Mouse (Mus musculus) heart, embryonic 14.5 days (tissue): ENCODE results near the gene Odf4. TPM values are rescaled to one million over a fixed set of nuclear protein-coding genes. Genes with fewer than 3 reads are reported as not detected.
"Not testable (repeated sequence)": the region's sequence is repeated elsewhere in the genome, so short reads cannot be mapped to it uniquely, and the experiment has no call there.

ENCODE experiments used
- ATAC-seq: fragments of 200-750 bp; cut with Nextera tagmentation; 2 replicates; pipeline ENCODE4 v1.8.0; 2017; ENCODE audit warnings: low read depth, moderate TSS enrichment; ENCODE audit not compliant: insufficient number of reproducible peaks, insufficient read depth, low FRiP score
- H3K27ac ChIP-seq, 2 experiments: fragments of 200-500 bp in 1 of 2; fragments of 300-500 bp in 1 of 2; sonication (generic) in 1 of 2; replicated peaks in 1 of 2; 2 replicates each; pipeline ENCODE4 v1.5.1; 2012 to 2014; ENCODE audit warnings: low read depth in 2 of 2, low read length in 2 of 2, control low read depth in 1 of 2, mild to moderate bottlenecking in 1 of 2, mixed read lengths in 1 of 2; ENCODE audit not compliant: control insufficient read depth in 1 of 2, insufficient read depth in 1 of 2
- H3K27me3 ChIP-seq: fragments of 300-500 bp; sonication (generic); 2 replicates; pipeline ENCODE4 v1.6.1; 2014; ENCODE audit warnings: mild to moderate bottlenecking, low read length, control low read depth; ENCODE audit not compliant: control insufficient read depth, insufficient read depth
- H3K36me3 ChIP-seq: fragments of 300-500 bp; sonication (generic); 2 replicates; pipeline ENCODE4 v1.6.1; 2014; ENCODE audit warnings: mild to moderate bottlenecking, control low read depth, low read length, mixed read lengths; ENCODE audit not compliant: control insufficient read depth, insufficient read depth
- H3K4me1 ChIP-seq, 2 experiments: fragments of 200-500 bp in 1 of 2; fragments of 300-500 bp in 1 of 2; sonication (generic) in 1 of 2; 2 replicates each; pipeline ENCODE4 v1.6.1; 2012 to 2014; ENCODE audit warnings: low read length in 2 of 2, control low read depth in 1 of 2, mixed read lengths in 1 of 2; ENCODE audit not compliant: control insufficient read depth in 2 of 2, insufficient read depth in 2 of 2
- H3K4me2 ChIP-seq: fragments of 300-500 bp; sonication (generic); 2 replicates; pipeline ENCODE4 v1.6.1; 2014; ENCODE audit warnings: mild to moderate bottlenecking, low read length
- H3K4me3 ChIP-seq, 2 experiments: fragments of 200-500 bp in 1 of 2; fragments of 300-500 bp in 1 of 2; sonication (generic) in 1 of 2; 2 replicates each; pipeline ENCODE4 v1.5.1; 2012 to 2014; ENCODE audit warnings: low read length in 2 of 2, mild to moderate bottlenecking in 2 of 2, control low read depth in 1 of 2, low read depth in 1 of 2, moderate library complexity in 1 of 2; ENCODE audit not compliant: control insufficient read depth in 1 of 2, insufficient read depth in 1 of 2
- H3K9ac ChIP-seq: fragments of 300-500 bp; sonication (generic); 2 replicates; pipeline ENCODE4 v1.6.1; 2014; ENCODE audit warnings: mild to moderate bottlenecking, low read length
- H3K9me3 ChIP-seq: fragments of 300-500 bp; sonication (generic); 2 replicates; pipeline ENCODE4 v1.6.1; 2016; ENCODE audit warnings: low read length, control low read depth; ENCODE audit not compliant: control insufficient read depth
- WGBS: fragments of 180-500 bp; shearing (Covaris S2); extraction: QIAGEN DNeasy Blood & Tissue Kit; methylation state at CpG from one replicate; pipeline ENCODE4 v1.1.7; 2014; 5-methylcytosine and 5-hydroxymethylcytosine counted together
- polyA plus RNA-seq: library from polyadenylated mRNA; unstranded; fragments of >200 nt; fragmentation: Nextera tagmentation; extraction: Ambion mirVana; gene quantifications from 2 replicates; pipeline ENCODE4 v1.2.1, GENCODE M21; 2014

The Odf4 gene
- not detected in 2 replicates for polyA plus RNA-seq

GRCm38 (mm10) chr11:68926981-68927380 is at the start of gene Odf4:
TSS of gene Odf4 (minus strand) at chr11:68927081.
- no peaks in the 10 kb centered on the region for H3K4me1 ChIP-seq
- H3K27me3 ChIP-seq, result no peaks in the 10 kb centered on the region
- no peak for ATAC-seq
- H3K4me2 ChIP-seq, result no peak within 1 kb of the TSS
- 75% methylated on average over 3 of the region's 3 CpGs for WGBS
- no peak within 1 kb of the TSS for H3K27ac ChIP-seq
- no peaks in the 10 kb centered on the region for H3K9me3 ChIP-seq
- no peak within 1 kb of the TSS for H3K4me3 ChIP-seq
- H3K9ac ChIP-seq, result no peak within 1 kb of the TSS
- H3K36me3 ChIP-seq, result no peaks in the 10 kb centered on the region

DNA sequence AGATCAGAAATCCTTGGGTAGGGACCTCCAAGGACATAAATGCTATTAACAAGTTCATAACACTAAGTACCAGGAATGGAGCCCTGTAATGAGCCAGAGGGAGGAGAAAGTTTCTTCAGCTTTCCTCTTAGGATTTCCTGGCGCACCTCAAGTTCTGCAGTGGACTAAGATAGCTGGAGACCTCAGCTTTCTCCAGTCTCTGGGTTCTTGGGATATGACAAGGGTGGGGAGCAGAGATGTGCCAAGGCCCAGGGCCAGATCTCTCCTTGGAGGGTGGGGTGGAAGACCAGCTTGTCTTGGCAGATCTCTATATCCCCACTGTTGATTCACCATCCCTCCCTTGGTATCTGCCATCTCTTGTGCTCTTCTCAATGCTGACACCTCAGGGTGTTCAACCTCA is 48.7 kb upstream of the Odf4 start:
- ATAC-seq, result no peak
- Histone ChIP-seq H3K4me1 (peaks cover 20 to 24% of the 10 kb centered on the region in 2 experiments), H3K4me3 (no peak overlapping the region), H3K27me3 (no peaks in the 10 kb centered on the region), H3K27ac (no peak overlapping the region), H3K36me3 (no peaks in the 10 kb centered on the region), H3K4me2 (no peak overlapping the region), H3K9me3 (no peaks in the 10 kb centered on the region), H3K9ac (no peak overlapping the region)
- WGBS, result 77% methylated on average over 1 of the region's 1 CpGs

- WGBS, result 70% methylated on average over 7 of the region's 7 CpGs
- Histone ChIP-seq H3K36me3 (no peaks in the 10 kb centered on the region), H3K9ac (peak within 1 kb of the TSS; percentile 60), H3K27ac (no peak within 1 kb of the TSS), H3K4me3 (peak within 1 kb of the TSS; percentile 48 to 61; a peak in 3 of 4 replicates), H3K4me2 (peak within 1 kb of the TSS; percentile 76), H3K4me1 (peaks cover 26% of the 10 kb centered on the region in 2 experiments), H3K9me3 (no peaks in the 10 kb centered on the region), H3K27me3 (no peaks in the 10 kb centered on the region)
- no peak for ATAC-seq
Observed at GRCm38 (mm10) chr11:68975085-68975484, 48.2 kb upstream of the Odf4 start, which contains the start of gene Rangrf. TSS of gene Rangrf (minus strand) at chr11:68975185.

- no peak for ATAC-seq
- WGBS, result 26% methylated on average over 6 of the region's 6 CpGs
- no peaks in the 10 kb centered on the region for H3K9me3 ChIP-seq
- H3K27ac ChIP-seq, result no peak overlapping the region
- peak overlapping the region; percentile 48 to 61 for H3K4me3 ChIP-seq
- peak overlapping the region; percentile 76 for H3K4me2 ChIP-seq
- peak overlapping the region; percentile 60 for H3K9ac ChIP-seq
- H3K36me3 ChIP-seq, result no peaks in the 10 kb centered on the region
- H3K4me1 ChIP-seq, result peaks cover 27 to 29% of the 10 kb centered on the region in 2 experiments
- no peaks in the 10 kb centered on the region for H3K27me3 ChIP-seq
Observed at GRCm38 (mm10) chr11:68974059-68974450, 47.2 kb upstream of the Odf4 start.

DNA sequence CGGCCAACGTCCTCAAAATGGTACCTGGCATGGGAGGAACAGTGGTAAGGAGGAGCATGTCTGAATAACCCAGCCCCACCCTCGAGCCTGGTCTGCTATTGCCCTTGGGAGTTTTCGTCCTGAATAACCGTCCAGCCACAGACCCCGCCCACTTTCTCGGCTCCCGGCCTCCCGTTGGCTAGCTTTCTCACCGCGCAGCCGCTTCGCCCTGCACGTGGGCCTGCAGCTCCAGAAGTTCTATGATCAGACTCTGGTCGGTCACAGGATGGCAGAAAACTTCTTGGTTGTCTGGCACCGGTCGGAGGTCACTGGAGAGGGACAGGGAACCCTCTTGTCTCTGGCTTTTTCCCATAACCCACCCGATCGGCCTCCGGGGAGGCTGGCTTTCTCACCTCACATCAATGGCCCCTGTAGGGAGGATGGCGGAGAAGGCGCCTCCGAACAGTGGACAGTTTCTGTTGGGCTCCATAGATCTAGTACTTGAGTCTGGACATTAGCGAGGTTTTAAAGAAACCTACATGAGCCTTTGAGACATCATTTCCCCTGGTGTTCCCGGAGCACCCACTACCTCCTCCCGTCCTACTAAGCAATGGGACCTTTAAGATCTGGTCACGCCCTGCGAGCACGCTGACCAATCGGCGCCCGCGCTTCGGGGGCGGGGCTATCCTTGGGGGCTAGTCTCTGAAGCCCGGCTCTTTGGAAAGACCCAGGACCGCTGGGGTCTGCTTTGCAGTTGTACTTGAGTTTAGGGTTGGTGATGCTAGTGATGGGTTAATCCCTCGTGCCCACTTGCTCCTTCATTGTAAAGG is 46.6 kb upstream of the Odf4 start:
- Histone ChIP-seq H3K4me3 (peak overlapping the region; percentile 48 to 61), H3K27ac (peak overlapping the region; percentile 26 to 49; a peak in 1 of 4 replicates), H3K4me1 (peaks cover 28 to 29% of the 10 kb centered on the region in 2 experiments), H3K9ac (peak overlapping the region; percentile 64), H3K4me2 (peak overlapping the region; percentile 76)
- not testable (repeated sequence) for H3K36me3 ChIP-seq, H3K27me3 ChIP-seq, H3K9me3 ChIP-seq
- under 1% methylated on average over 37 of the region's 38 CpGs for WGBS
- ATAC-seq, result peak; percentile 77

- H3K36me3 ChIP-seq, result no peaks in the 10 kb centered on the region
- no peak overlapping the region for H3K4me3 ChIP-seq
- no peaks in the 10 kb centered on the region for H3K27me3 ChIP-seq
- ATAC-seq, result no peak
- H3K4me1 ChIP-seq, result peaks cover 33 to 37% of the 10 kb centered on the region in 2 experiments
- H3K9me3 ChIP-seq, result no peaks in the 10 kb centered on the region
- no peak overlapping the region for H3K4me2 ChIP-seq
- no peak overlapping the region for H3K27ac ChIP-seq
- no peak overlapping the region for H3K9ac ChIP-seq
- WGBS, result 63% methylated on average over 4 of the region's 4 CpGs
Observed at GRCm38 (mm10) chr11:68970232-68970631, 43.4 kb upstream of the Odf4 start.

DNA sequence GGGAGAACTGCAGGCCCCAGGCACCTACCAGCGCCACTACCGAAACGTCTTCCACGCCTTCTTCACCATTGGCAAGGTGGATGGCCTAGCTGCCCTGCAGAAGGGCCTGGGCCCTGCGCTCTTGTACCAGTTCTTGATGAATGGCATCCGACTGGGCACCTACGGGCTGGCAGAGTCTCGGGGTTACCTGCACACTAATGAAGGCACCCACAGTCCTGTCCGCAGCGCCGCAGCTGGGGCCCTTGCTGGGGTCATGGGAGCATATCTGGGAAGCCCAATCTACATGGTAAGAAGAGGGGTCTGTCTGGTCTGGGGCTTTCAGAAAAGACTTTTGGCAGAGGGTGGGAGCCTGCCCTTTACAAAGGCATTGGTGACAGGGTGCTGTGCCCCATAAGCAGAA is 41.9 kb upstream of the Odf4 start:
- Histone ChIP-seq H3K9ac (no peak overlapping the region), H3K9me3 (no peaks in the 10 kb centered on the region), H3K4me3 (no peak overlapping the region), H3K4me2 (no peak overlapping the region), H3K36me3 (no peaks in the 10 kb centered on the region), H3K27me3 (no peaks in the 10 kb centered on the region), H3K27ac (no peak overlapping the region), H3K4me1 (peaks cover 29 to 37% of the 10 kb centered on the region in 2 experiments)
- WGBS, result 85% methylated on average over 11 of the region's 11 CpGs
- ATAC-seq, result no peak
